Mouse (Mus musculus): ENCODE measurements around the gene Pak6. TPM values are rescaled to one million over a fixed set of nuclear protein-coding genes. Genes with fewer than 3 reads are reported as not detected.

Gene Pak6
- polyA plus RNA-seq, 1 experiment: 37.5 TPM

- no peak for TF ChIP-seq GATA1 (IDR thresholded peaks at IDR 0.05; ENCODE audit: low read length)
These were observed 39.1 kb downstream of the Pak6 start for GRCm38 (mm10) chr2:118701971-118702882.

- no peak for TF ChIP-seq GATA1 (IDR thresholded peaks at IDR 0.05; ENCODE audit: low read length)
These were observed 40.0 kb downstream of the Pak6 start for GRCm38 (mm10) chr2:118702883-118703761.

- no peak for TF ChIP-seq GATA1 (IDR thresholded peaks at IDR 0.05; ENCODE audit: low read length)
These were observed 41.0 kb downstream of the Pak6 start, which contains the start of gene Ankrd63 for GRCm38 (mm10) chr2:118703913-118704730. Gene Ankrd63 (minus strand): TSS chr2:118703963.

GRCm38 (mm10) chr2:118706436-118706835 is 43.3 kb downstream of the Pak6 start:
- TF ChIP-seq GATA1 (IDR thresholded peaks at IDR 0.05; ENCODE audit: low read length): no peak

- no peak for TF ChIP-seq GATA1 (IDR thresholded peaks at IDR 0.05; ENCODE audit: low read length)
These were observed 45.4 kb downstream of the Pak6 start for GRCm38 (mm10) chr2:118708472-118708871.

GRCm38 (mm10) chr2:118709655-118710221 is 46.6 kb downstream of the Pak6 start:
- TF ChIP-seq GATA1 (IDR thresholded peaks at IDR 0.05; ENCODE audit: low read length): no peak

GRCm38 (mm10) chr2:118711038-118711494 is 48.0 kb downstream of the Pak6 start:
- TF ChIP-seq GATA1 (IDR thresholded peaks at IDR 0.05; ENCODE audit: low read length): no peak

GRCm38 (mm10) chr2:118713631-118714030 is 50.5 kb downstream of the Pak6 start:
- no peak for TF ChIP-seq GATA1 (IDR thresholded peaks at IDR 0.05; ENCODE audit: low read length)

- TF ChIP-seq GATA1 (IDR thresholded peaks at IDR 0.05; ENCODE audit: low read length): no peak
These were observed 51.1 kb downstream of the Pak6 start for GRCm38 (mm10) chr2:118714230-118714629.

GRCm38 (mm10) chr2:118716677-118717076 is 53.6 kb downstream of the Pak6 start:
- TF ChIP-seq GATA1 (IDR thresholded peaks at IDR 0.05; ENCODE audit: low read length): no peak

GRCm38 (mm10) chr2:118723693-118724486 is 60.8 kb downstream of the Pak6 start:
- peak; percentile 26 for TF ChIP-seq GATA1 (IDR thresholded peaks at IDR 0.05; ENCODE audit: low read length)

- no peak for TF ChIP-seq GATA1 (IDR thresholded peaks at IDR 0.05; ENCODE audit: low read length)
These were observed 62.4 kb downstream of the Pak6 start for GRCm38 (mm10) chr2:118725511-118725910.

GRCm38 (mm10) chr2:118726873-118727272 is 63.8 kb downstream of the Pak6 start:
- TF ChIP-seq GATA1 (IDR thresholded peaks at IDR 0.05; ENCODE audit: low read length): no peak

- TF ChIP-seq GATA1 (IDR thresholded peaks at IDR 0.05; ENCODE audit: low read length): no peak
These were observed 64.8 kb downstream of the Pak6 start for GRCm38 (mm10) chr2:118727911-118728310.

All from G1E-ER4 (cell line).